Mouse (Mus musculus) hindbrain, embryonic 14.5 days (tissue): ENCODE data around the gene Pmpcb. TPM values are rescaled to one million over a fixed set of nuclear protein-coding genes. Genes with fewer than 3 reads are reported as not detected.

ENCODE experiments used
- ATAC-seq: fragments of 200-750 bp; cut with Nextera tagmentation; 2 replicates; pipeline ENCODE4 v1.8.0; 2017; ENCODE audit warnings: moderate number of reproducible peaks, mild to moderate bottlenecking, moderate TSS enrichment, moderate library complexity; ENCODE audit not compliant: low FRiP score
- DNase-seq: peaks from one replicate; pipeline ENCODE4 v3.0.0-alpha.2; 2015; ENCODE audit warnings: low spot score
- H3K27ac ChIP-seq: fragments of 300-500 bp; sonication (generic); 2 replicates; pipeline ENCODE4 v1.5.1; 2014; ENCODE audit warnings: mild to moderate bottlenecking, moderate library complexity
- H3K27me3 ChIP-seq: fragments of 300-500 bp; sonication (generic); 2 replicates; pipeline ENCODE4 v1.6.1; 2014; ENCODE audit warnings: mild to moderate bottlenecking, low read length, mixed read lengths; ENCODE audit not compliant: control insufficient read depth, insufficient read depth
- H3K36me3 ChIP-seq: fragments of 300-500 bp; sonication (generic); replicated peaks from 2 replicates; pipeline ENCODE4 v1.6.1; 2014; ENCODE audit not compliant: control insufficient read depth, insufficient read depth
- H3K4me1 ChIP-seq: fragments of 300-500 bp; sonication (generic); replicated peaks from 2 replicates; pipeline ENCODE4 v1.6.1; 2014; ENCODE audit warnings: antibody characterized with exemption, low read length, mixed read lengths; ENCODE audit not compliant: control insufficient read depth, insufficient read depth
- H3K4me2 ChIP-seq: fragments of 300-500 bp; sonication (generic); replicated peaks from 2 replicates; pipeline ENCODE4 v1.6.1; 2014; ENCODE audit warnings: mild to moderate bottlenecking, moderate library complexity
- H3K4me3 ChIP-seq: fragments of 300-500 bp; sonication (generic); replicated peaks from 2 replicates; pipeline ENCODE4 v1.5.1; 2014; ENCODE audit warnings: mild to moderate bottlenecking, low read length
- H3K9ac ChIP-seq: fragments of 300-500 bp; sonication (generic); 2 replicates; pipeline ENCODE4 v1.6.1; 2014
- H3K9me3 ChIP-seq: fragments of 300-500 bp; sonication (generic); 2 replicates; pipeline ENCODE4 v1.6.1; 2016; ENCODE audit warnings: low read length; ENCODE audit not compliant: control insufficient read depth
- WGBS: fragments of 180-500 bp; shearing (Covaris S2); extraction: QIAGEN DNeasy Blood & Tissue Kit; methylation state at CpG from one replicate; pipeline ENCODE4 v1.1.7; 2014; 5-methylcytosine and 5-hydroxymethylcytosine counted together
- polyA plus RNA-seq: library from polyadenylated mRNA; unstranded; fragments of >200 nt; fragmentation: Nextera tagmentation; extraction: Ambion mirVana; gene quantifications from 2 replicates; pipeline ENCODE4 v1.2.1, GENCODE M21; 2014

Gene Pmpcb
- polyA plus RNA-seq, 1 experiment from 2014 or later = 74.8 TPM

GRCm38 (mm10) chr5:21737620-21738019 is 679 bp downstream of the Pmpcb start:
- ATAC-seq (no peak), DNase-seq (no peak)
- Histone ChIP-seq H3K27ac (no peak overlapping the region), H3K36me3 (peaks cover 40% of the 10 kb centered on the region), H3K4me3 (peak overlapping the region; percentile 60), H3K4me2 (peak overlapping the region; percentile 83), H3K9ac (peak overlapping the region; percentile 76), H3K9me3 (no peaks in the 10 kb centered on the region), H3K4me1 (peaks cover 14% of the 10 kb centered on the region), H3K27me3 (no peaks in the 10 kb centered on the region)
- WGBS = 29% methylated on average over 10 of the region's 10 CpGs

GRCm38 (mm10) chr5:21739120-21739519 is 2.2 kb downstream of the Pmpcb start:
- no peak for ATAC-seq
- Histone ChIP-seq H3K4me1 (peaks cover 7% of the 10 kb centered on the region), H3K27me3 (no peaks in the 10 kb centered on the region), H3K4me2 (no peak overlapping the region), H3K4me3 (no peak overlapping the region), H3K36me3 (peaks cover 55% of the 10 kb centered on the region), H3K9me3 (no peaks in the 10 kb centered on the region), H3K27ac (no peak overlapping the region), H3K9ac (no peak overlapping the region)
- no peak for DNase-seq
- 92% methylated on average over 11 of the region's 11 CpGs for WGBS

GRCm38 (mm10) chr5:21739881-21740280 is 2.9 kb downstream of the Pmpcb start:
- H3K9me3 ChIP-seq = no peaks in the 10 kb centered on the region
- no peak overlapping the region for H3K4me3 ChIP-seq
- H3K9ac ChIP-seq = no peak overlapping the region
- H3K27ac ChIP-seq = no peak overlapping the region
- DNase-seq (no peak), ATAC-seq (no peak)
- H3K27me3 ChIP-seq = no peaks in the 10 kb centered on the region
- H3K4me1 ChIP-seq = peaks cover 7% of the 10 kb centered on the region
- no peak overlapping the region for H3K4me2 ChIP-seq
- 85% methylated on average over 13 of the region's 13 CpGs for WGBS
- peaks cover 63% of the 10 kb centered on the region for H3K36me3 ChIP-seq

DNA sequence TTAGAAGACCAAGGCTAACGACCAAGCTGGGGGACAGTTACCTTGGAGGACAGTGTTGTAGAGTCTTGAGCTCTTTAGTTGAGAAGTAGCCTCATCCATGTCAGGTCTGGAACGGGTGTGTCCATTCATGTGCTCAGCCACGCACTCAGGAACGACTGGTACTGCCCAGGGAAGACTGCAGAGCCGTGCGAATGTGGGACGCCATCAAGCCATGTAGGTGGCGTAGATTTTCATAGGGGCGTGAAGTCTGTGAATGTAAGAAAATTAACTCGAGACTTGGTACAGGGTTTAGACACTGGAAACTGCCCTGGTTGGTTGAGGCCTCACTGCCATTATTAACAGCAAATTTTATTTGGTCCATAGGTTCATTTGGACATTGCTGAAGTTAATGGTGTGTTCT is 6.7 kb downstream of the Pmpcb start:
- H3K4me2 ChIP-seq = no peak overlapping the region
- no peaks in the 10 kb centered on the region for H3K4me1 ChIP-seq
- H3K27me3 ChIP-seq = no peaks in the 10 kb centered on the region
- no peak overlapping the region for H3K27ac ChIP-seq
- peaks cover 98% of the 10 kb centered on the region for H3K36me3 ChIP-seq
- no peak overlapping the region for H3K9ac ChIP-seq
- H3K4me3 ChIP-seq = no peak overlapping the region
- no peaks in the 10 kb centered on the region for H3K9me3 ChIP-seq
- ATAC-seq (no peak), DNase-seq (no peak)
- 98% methylated on average over 10 of the region's 10 CpGs for WGBS

DNA sequence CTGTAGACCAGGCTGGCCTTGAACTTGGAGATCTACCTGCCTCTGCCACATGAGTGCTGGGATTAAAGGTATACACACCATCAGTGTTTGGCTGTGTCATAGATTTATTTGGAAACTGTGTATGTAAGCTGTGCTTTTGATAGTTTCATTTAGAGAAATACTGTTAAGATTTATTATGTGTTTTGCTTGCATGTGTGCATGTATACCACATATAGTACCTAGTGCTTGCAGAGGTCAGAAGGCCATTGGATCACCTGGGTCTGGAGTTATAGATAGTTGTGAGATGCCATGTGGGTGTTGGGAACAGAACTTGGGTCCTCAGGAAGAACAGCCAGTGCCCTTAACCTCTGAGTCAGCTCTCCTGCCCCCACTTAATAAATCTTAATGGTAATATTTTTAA is 7.7 kb downstream of the Pmpcb start:
- H3K4me2 ChIP-seq = no peak overlapping the region
- H3K4me1 ChIP-seq = no peaks in the 10 kb centered on the region
- no peaks in the 10 kb centered on the region for H3K27me3 ChIP-seq
- H3K27ac ChIP-seq = no peak overlapping the region
- no peak overlapping the region for H3K9ac ChIP-seq
- no peak overlapping the region for H3K4me3 ChIP-seq
- DNase-seq = no peak
- ATAC-seq = no peak
- no peaks in the 10 kb centered on the region for H3K9me3 ChIP-seq
- H3K36me3 ChIP-seq = peaks cover 98% of the 10 kb centered on the region

DNA sequence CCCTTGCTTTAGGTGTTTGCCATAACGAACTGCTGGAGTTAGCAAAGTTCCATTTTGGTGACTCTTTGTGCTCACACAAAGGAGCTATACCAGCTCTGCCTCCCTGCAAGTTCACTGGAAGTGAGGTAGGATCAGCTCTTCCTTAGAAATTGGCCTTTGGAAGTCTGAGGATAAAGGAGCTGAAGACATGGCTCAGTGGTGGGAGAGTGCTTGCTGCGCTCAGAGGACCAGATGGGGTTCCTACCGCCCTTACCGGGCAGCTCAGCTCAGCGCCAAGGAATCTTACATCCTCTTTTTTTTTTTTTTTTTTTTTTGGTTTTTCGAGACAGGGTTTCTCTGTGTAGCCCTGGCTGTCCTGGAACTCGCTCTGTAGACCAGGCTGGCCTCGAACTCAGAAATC is 9.0 kb downstream of the Pmpcb start:
- no peak for DNase-seq
- H3K27me3 ChIP-seq = no peaks in the 10 kb centered on the region
- no peak for ATAC-seq
- WGBS = 98% methylated on average over 6 of the region's 8 CpGs
- H3K36me3 ChIP-seq = peaks cover 99% of the 10 kb centered on the region
- no peak overlapping the region for H3K4me2 ChIP-seq
- H3K4me3 ChIP-seq = no peak overlapping the region
- H3K27ac ChIP-seq = no peak overlapping the region
- H3K9ac ChIP-seq = no peak overlapping the region
- no peaks in the 10 kb centered on the region for H3K4me1 ChIP-seq
- H3K9me3 ChIP-seq = no peaks in the 10 kb centered on the region

DNA sequence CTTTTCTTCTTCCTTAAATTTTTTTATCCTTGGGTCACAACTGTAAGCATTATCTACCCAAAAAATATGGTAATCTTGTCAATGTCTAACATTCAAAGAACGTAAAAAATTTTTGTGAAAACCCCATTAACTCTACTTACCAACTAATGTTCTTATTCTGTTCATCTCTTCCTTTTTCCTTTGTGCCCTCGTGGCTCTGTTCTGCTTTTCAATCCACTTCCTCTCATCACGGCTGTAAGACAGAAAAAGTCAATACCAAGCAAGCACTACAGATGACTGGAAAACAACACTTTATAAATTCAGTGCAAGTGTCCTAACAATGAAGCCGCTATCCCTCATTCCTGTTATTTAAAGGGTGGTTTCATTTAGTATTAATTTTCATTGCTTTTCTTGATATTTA is 31.6 kb downstream of the Pmpcb start:
- ATAC-seq (no peak), DNase-seq (no peak)
- Histone ChIP-seq H3K9ac (no peak overlapping the region), H3K27ac (no peak overlapping the region), H3K9me3 (no peaks in the 10 kb centered on the region), H3K4me2 (no peak overlapping the region), H3K4me1 (no peaks in the 10 kb centered on the region), H3K27me3 (no peaks in the 10 kb centered on the region), H3K4me3 (no peak overlapping the region), H3K36me3 (peaks cover 76% of the 10 kb centered on the region)
- 94% methylated on average over 4 of the region's 4 CpGs for WGBS

DNA sequence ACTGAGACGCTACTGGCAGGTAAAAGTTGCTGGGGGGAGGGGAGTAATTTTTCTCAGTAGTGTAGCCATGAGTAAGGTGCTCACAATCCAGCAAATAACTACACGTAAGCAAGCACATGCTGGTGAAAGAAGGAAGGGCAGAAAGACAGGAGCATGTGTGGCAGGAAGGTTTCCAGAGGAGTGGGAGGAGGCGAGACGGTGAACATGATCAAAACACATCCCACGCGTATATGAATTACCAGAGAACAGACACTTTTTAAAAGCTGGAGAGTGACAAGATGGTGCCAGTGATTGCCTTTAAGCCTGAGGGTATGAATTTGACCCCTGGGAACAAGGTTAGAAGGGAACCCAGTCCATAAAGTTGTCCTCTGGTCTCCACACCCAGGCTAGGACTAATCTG is 32.9 kb downstream of the Pmpcb start:
- Histone ChIP-seq H3K9ac (no peak overlapping the region), H3K9me3 (no peaks in the 10 kb centered on the region), H3K27me3 (no peaks in the 10 kb centered on the region), H3K4me3 (no peak overlapping the region), H3K27ac (no peak overlapping the region), H3K4me1 (no peaks in the 10 kb centered on the region), H3K4me2 (no peak overlapping the region), H3K36me3 (peaks cover 74% of the 10 kb centered on the region)
- 94% methylated on average over 6 of the region's 6 CpGs for WGBS
- DNase-seq = no peak
- no peak for ATAC-seq

GRCm38 (mm10) chr5:21776491-21776890 is 39.5 kb downstream of the Pmpcb start:
- H3K36me3 ChIP-seq = peaks cover 76% of the 10 kb centered on the region
- 95% methylated on average over 6 of the region's 6 CpGs for WGBS
- H3K27ac ChIP-seq = no peak overlapping the region

More at GRCm38 (mm10) chr5:21776491-21776890, 39.5 kb downstream of the Pmpcb start:
- ATAC-seq = no peak
- H3K9ac ChIP-seq = no peak overlapping the region
- H3K4me2 ChIP-seq = no peak overlapping the region
- no peaks in the 10 kb centered on the region for H3K9me3 ChIP-seq
- H3K27me3 ChIP-seq = no peaks in the 10 kb centered on the region
- no peaks in the 10 kb centered on the region for H3K4me1 ChIP-seq
- H3K4me3 ChIP-seq = no peak overlapping the region
- no peak for DNase-seq
